Mouse (Mus musculus): ENCODE data around the gene Gm49358. TPM values are rescaled to one million over a fixed set of nuclear protein-coding genes. Genes with fewer than 3 reads are reported as not detected.
A peak's percentile ranks its signal among the peaks of the same experiment; 100 is the strongest.

Gm49358 gene
- polyA plus RNA-seq (2015; fragmentation: Nextera tagmentation; extraction: Ambion mirVana): not detected in 2 replicates

- H3K4me2 ChIP-seq: no peak within 1 kb of the TSS
- H3K4me1 ChIP-seq (replicated peaks): peaks cover 9% of the 10 kb centered on the region; the same call in 1 of the 2 replicates
- no peaks in the 10 kb centered on the region for H3K36me3 ChIP-seq
- no peaks in the 10 kb centered on the region for H3K27me3 ChIP-seq
- H3K9me3 ChIP-seq: no peaks in the 10 kb centered on the region
- H3K27ac ChIP-seq (replicated peaks): no peak within 1 kb of the TSS
- 92% methylated on average over 5 of the region's 5 CpGs for WGBS
- H3K9ac ChIP-seq: no peak within 1 kb of the TSS
- no peak within 1 kb of the TSS for H3K4me3 ChIP-seq
- ATAC-seq (ENCODE audit: low read depth): no peak
Observed at GRCm38 (mm10) chr10:86763672-86764071, at the start of gene Gm49358. Gm49358 (plus strand) TSS chr10:86763972.

- Histone ChIP-seq H3K4me2 (peak overlapping the region; percentile 55), H3K4me3 (peak overlapping the region; percentile 28)
- WGBS: 5% methylated on average over 12 of the region's 12 CpGs
Observed at GRCm38 (mm10) chr10:86727548-86727980, 36.2 kb upstream of the Gm49358 start.

GRCm38 (mm10) chr10:86728176-86728575 lies 35.6 kb upstream of the Gm49358 start:
- H3K27me3 ChIP-seq: peaks cover 6% of the 10 kb centered on the region; the same call in 1 of the 2 replicates
- peak overlapping the region; percentile 55; the same call in 1 of the 2 replicates for H3K4me2 ChIP-seq
- peaks cover 14% of the 10 kb centered on the region for H3K4me1 ChIP-seq (replicated peaks)
- no peaks in the 10 kb centered on the region for H3K9me3 ChIP-seq
- H3K4me3 ChIP-seq: no peak overlapping the region
- 0 out of 2 replicates have a peak, but pooled peaks have one; percentile 15 for ATAC-seq (ENCODE audit: low read depth)
- H3K27ac ChIP-seq (replicated peaks): peak overlapping the region; percentile 34; the same call in 1 of the 2 replicates
- peak overlapping the region; percentile 59; the same call in 1 of the 2 replicates for H3K9ac ChIP-seq
- no peaks in the 10 kb centered on the region for H3K36me3 ChIP-seq
- WGBS: 90% methylated on average over 3 of the region's 3 CpGs

More at GRCm38 (mm10) chr10:86727548-86727980, 36.2 kb upstream of the Gm49358 start:
- ATAC-seq (ENCODE audit: low read depth): peak; percentile 59; the same call in 1 of the 2 replicates
- no peaks in the 10 kb centered on the region for H3K36me3 ChIP-seq
- peak overlapping the region; percentile 59; the same call in 1 of the 2 replicates for H3K9ac ChIP-seq
- peaks cover 14% of the 10 kb centered on the region for H3K4me1 ChIP-seq (replicated peaks)
- H3K27ac ChIP-seq (replicated peaks): peak overlapping the region; percentile 34
- peaks cover 6% of the 10 kb centered on the region; the same call in 1 of the 2 replicates for H3K27me3 ChIP-seq
- H3K9me3 ChIP-seq: no peaks in the 10 kb centered on the region

GRCm38 (mm10) chr10:86730823-86731499 lies 32.8 kb upstream of the Gm49358 start:
- peak overlapping the region; percentile 61 for H3K4me2 ChIP-seq
- no peak overlapping the region for H3K27ac ChIP-seq (replicated peaks)
- peak overlapping the region; percentile 64 for H3K9ac ChIP-seq
- H3K27me3 ChIP-seq: peaks cover 6% of the 10 kb centered on the region; the same call in 1 of the 2 replicates
- H3K4me1 ChIP-seq (replicated peaks): peaks cover 14% of the 10 kb centered on the region
- ATAC-seq (ENCODE audit: low read depth): no peak
- H3K4me3 ChIP-seq: peak overlapping the region; percentile 44
- WGBS: 8% methylated on average over 22 of the region's 22 CpGs
- H3K36me3 ChIP-seq: no peaks in the 10 kb centered on the region
- no peaks in the 10 kb centered on the region for H3K9me3 ChIP-seq

GRCm38 (mm10) chr10:86731500-86731863 lies 32.3 kb upstream of the Gm49358 start:
- WGBS: 70% methylated on average over 2 of the region's 2 CpGs
- Histone ChIP-seq H3K4me2 (no peak overlapping the region), H3K4me3 (no peak overlapping the region)

GRCm38 (mm10) chr10:86735036-86735435 lies 28.7 kb upstream of the Gm49358 start:
- WGBS: 87% methylated on average over 4 of the region's 4 CpGs

More at GRCm38 (mm10) chr10:86731500-86731863, 32.3 kb upstream of the Gm49358 start:
- H3K27me3 ChIP-seq: peaks cover 6% of the 10 kb centered on the region; the same call in 1 of the 2 replicates
- ATAC-seq (ENCODE audit: low read depth): no peak
- H3K9me3 ChIP-seq: no peaks in the 10 kb centered on the region
- H3K4me1 ChIP-seq (replicated peaks): peaks cover 14% of the 10 kb centered on the region
- H3K9ac ChIP-seq: no peak overlapping the region
- no peak overlapping the region for H3K27ac ChIP-seq (replicated peaks)
- H3K36me3 ChIP-seq: no peaks in the 10 kb centered on the region

GRCm38 (mm10) chr10:86742918-86743317 lies 20.9 kb upstream of the Gm49358 start:
- Histone ChIP-seq H3K4me1 (replicated peaks) (no peaks in the 10 kb centered on the region), H3K36me3 (no peaks in the 10 kb centered on the region), H3K27ac (replicated peaks) (no peak overlapping the region), H3K4me3 (no peak overlapping the region), H3K4me2 (no peak overlapping the region), H3K9me3 (no peaks in the 10 kb centered on the region), H3K9ac (no peak overlapping the region), H3K27me3 (no peaks in the 10 kb centered on the region)
- no peak for ATAC-seq (ENCODE audit: low read depth)
- 97% methylated on average over 2 of the region's 2 CpGs for WGBS

More at GRCm38 (mm10) chr10:86735036-86735435, 28.7 kb upstream of the Gm49358 start:
- H3K4me1 ChIP-seq (replicated peaks): no peaks in the 10 kb centered on the region
- no peaks in the 10 kb centered on the region for H3K36me3 ChIP-seq
- H3K27ac ChIP-seq (replicated peaks): no peak overlapping the region
- ATAC-seq (ENCODE audit: low read depth): no peak
- no peaks in the 10 kb centered on the region for H3K9me3 ChIP-seq
- no peak overlapping the region for H3K4me3 ChIP-seq
- H3K9ac ChIP-seq: no peak overlapping the region
- H3K4me2 ChIP-seq: no peak overlapping the region
- peaks cover 2% of the 10 kb centered on the region; the same call in 1 of the 2 replicates for H3K27me3 ChIP-seq

GRCm38 (mm10) chr10:86744306-86744705 lies 19.5 kb upstream of the Gm49358 start:
- Histone ChIP-seq H3K27me3 (no peaks in the 10 kb centered on the region), H3K27ac (replicated peaks) (no peak overlapping the region), H3K9ac (no peak overlapping the region), H3K9me3 (no peaks in the 10 kb centered on the region), H3K4me1 (replicated peaks) (no peaks in the 10 kb centered on the region), H3K4me2 (no peak overlapping the region), H3K36me3 (no peaks in the 10 kb centered on the region), H3K4me3 (no peak overlapping the region)
- WGBS: 90% methylated on average over 7 of the region's 7 CpGs
- ATAC-seq (ENCODE audit: low read depth): no peak

- H3K36me3 ChIP-seq: no peaks in the 10 kb centered on the region
- no peak overlapping the region for H3K4me3 ChIP-seq
- H3K27ac ChIP-seq (replicated peaks): no peak overlapping the region
- 85% methylated on average over 6 of the region's 6 CpGs for WGBS
- no peak for ATAC-seq (ENCODE audit: low read depth)
- H3K27me3 ChIP-seq: no peaks in the 10 kb centered on the region
- H3K9me3 ChIP-seq: no peaks in the 10 kb centered on the region
- H3K9ac ChIP-seq: no peak overlapping the region
- H3K4me2 ChIP-seq: no peak overlapping the region
- no peaks in the 10 kb centered on the region for H3K4me1 ChIP-seq (replicated peaks)
Observed at GRCm38 (mm10) chr10:86755816-86756502, 7.8 kb upstream of the Gm49358 start.

- H3K4me1 ChIP-seq (replicated peaks): peaks cover 9% of the 10 kb centered on the region; the same call in 1 of the 2 replicates
- whole genome bisulfite sequencing: 93% methylated on average over 1 of the region's 1 CpGs
- no peak overlapping the region for H3K9ac ChIP-seq
- H3K9me3 ChIP-seq: no peaks in the 10 kb centered on the region
- no peaks in the 10 kb centered on the region for H3K36me3 ChIP-seq
- no peak for ATAC-seq (ENCODE audit: low read depth)
- no peak overlapping the region for H3K4me2 ChIP-seq
- no peak overlapping the region for H3K4me3 ChIP-seq
- no peak overlapping the region for H3K27ac ChIP-seq (replicated peaks)
- no peaks in the 10 kb centered on the region for H3K27me3 ChIP-seq
Observed at GRCm38 (mm10) chr10:86757724-86758123, 6.0 kb upstream of the Gm49358 start.

- Histone ChIP-seq H3K36me3 (no peaks in the 10 kb centered on the region), H3K27ac (replicated peaks) (no peak overlapping the region), H3K4me1 (replicated peaks) (peaks cover 9% of the 10 kb centered on the region; the same call in 1 of the 2 replicates), H3K4me3 (no peak overlapping the region), H3K27me3 (no peaks in the 10 kb centered on the region), H3K4me2 (no peak overlapping the region), H3K9ac (no peak overlapping the region), H3K9me3 (no peaks in the 10 kb centered on the region)
- WGBS: 87% methylated on average over 6 of the region's 6 CpGs
- no peak for ATAC-seq (ENCODE audit: low read depth)
Observed at GRCm38 (mm10) chr10:86758211-86758610, 5.6 kb upstream of the Gm49358 start.

- ATAC-seq (ENCODE audit: low read depth): peak; percentile 52; the same call in 1 of the 2 replicates
- Histone ChIP-seq H3K27ac (replicated peaks) (peak overlapping the region; percentile 59; the same call in 1 of the 2 replicates), H3K4me2 (no peak overlapping the region), H3K9me3 (no peaks in the 10 kb centered on the region), H3K4me1 (replicated peaks) (peaks cover 9% of the 10 kb centered on the region; the same call in 1 of the 2 replicates), H3K4me3 (no peak overlapping the region), H3K9ac (no peak overlapping the region), H3K27me3 (no peaks in the 10 kb centered on the region), H3K36me3 (no peaks in the 10 kb centered on the region)
- WGBS: 20% methylated on average over 1 of the region's 1 CpGs
Observed at GRCm38 (mm10) chr10:86761236-86761635, 2.5 kb upstream of the Gm49358 start.
